Mouse (Mus musculus) MEL (cell line): ENCODE measurements around the gene Rtn4rl1. TPM values are rescaled to one million over a fixed set of nuclear protein-coding genes. Genes with fewer than 3 reads are reported as not detected.

Experiments
- DNase-seq: peaks from one replicate; pipeline ENCODE4 v3.0.0; 2011; ENCODE audit warnings: low read depth, low spot score
- H3K27ac ChIP-seq: 2 replicates; pipeline ENCODE4 v1.5.1; 2012; ENCODE audit warnings: low read depth, mild to moderate bottlenecking, control low read depth, low read length, moderate library complexity; ENCODE audit not compliant: control insufficient read depth
- H3K27me3 ChIP-seq, 2 experiments: fragments of 150-350 bp in 1 of 2; sonication (generic) in 1 of 2; 2 replicates each; pipeline ENCODE4 v1.6.1; 2012; ENCODE audit warnings: low read length in 2 of 2, mild to moderate bottlenecking in 2 of 2, improper control_type of control experiment in 1 of 2, moderate library complexity in 1 of 2; ENCODE audit not compliant: insufficient read depth in 2 of 2, control insufficient read depth in 1 of 2
- H3K36me3 ChIP-seq, 2 experiments: 2 replicates each; pipeline ENCODE4 v1.6.1; 2012 to 2014; ENCODE audit warnings: low read length in 2 of 2, improper control_type of control experiment in 1 of 2, inconsistent platforms in 1 of 2, mild to moderate bottlenecking in 1 of 2; ENCODE audit not compliant: insufficient read depth in 2 of 2, control insufficient read depth in 1 of 2
- H3K4me1 ChIP-seq, 2 experiments: fragments of 150-350 bp in 1 of 2; sonication (generic) in 1 of 2; 2 replicates each; pipeline ENCODE4 v1.6.1; 2012; ENCODE audit warnings: low read length in 2 of 2, improper control_type of control experiment in 1 of 2, mild to moderate bottlenecking in 1 of 2; ENCODE audit not compliant: insufficient read depth in 2 of 2, control insufficient read depth in 1 of 2
- H3K4me3 ChIP-seq, 2 experiments: fragments of 150-350 bp in 1 of 2; sonication (generic) in 1 of 2; 2 replicates each; pipeline ENCODE4 v1.5.1; 2012; ENCODE audit warnings: low read depth in 2 of 2, low read length in 2 of 2, mild to moderate bottlenecking in 2 of 2, moderate library complexity in 2 of 2, control low read depth in 1 of 2, improper control_type of control experiment in 1 of 2; ENCODE audit not compliant: control insufficient read depth in 1 of 2, insufficient read depth in 1 of 2
- H3K79me2 ChIP-seq: 2 replicates; pipeline ENCODE4 v1.6.1; 2012; ENCODE audit warnings: mild to moderate bottlenecking, low read length, moderate library complexity; ENCODE audit not compliant: control insufficient read depth, poor library complexity, insufficient read depth
- H3K9ac ChIP-seq: 2 replicates; pipeline ENCODE4 v1.6.1; 2012; ENCODE audit warnings: low read depth, mild to moderate bottlenecking, control low read depth, low read length, moderate library complexity; ENCODE audit not compliant: control insufficient read depth, poor library complexity, severe bottlenecking
- H3K9me3 ChIP-seq: fragments of 150-350 bp; sonication (generic); replicated peaks from 2 replicates; pipeline ENCODE4 v1.6.1; 2012; ENCODE audit warnings: mild to moderate bottlenecking, low read length, improper control_type of control experiment, moderate library complexity; ENCODE audit not compliant: insufficient read depth
- BHLHE40 ChIP-seq: IDR thresholded peaks from 2 replicates; pipeline ENCODE4 v1.6.1; 2012; ENCODE audit warnings: low read depth, mild to moderate bottlenecking, inconsistent platforms, low read length, improper control_type of control experiment, borderline replicate concordance
- CHD1 ChIP-seq: IDR thresholded peaks from 2 replicates; pipeline ENCODE4 v1.6.1; 2012; ENCODE audit warnings: low read depth, mild to moderate bottlenecking, inconsistent platforms, low read length, improper control_type of control experiment
- CHD2 ChIP-seq: IDR thresholded peaks from 2 replicates; pipeline ENCODE4 v1.6.1; 2011; ENCODE audit warnings: low read length, improper control_type of control experiment
- CTCF ChIP-seq, 3 experiments: IDR thresholded peaks in 2 of 3; conservative IDR thresholded peaks in 1 of 3; 2 replicates each; pipeline ENCODE4 v1.5.1; 2011 to 2012; ENCODE audit warnings: low read length in 3 of 3, low read depth in 2 of 3, mild to moderate bottlenecking in 2 of 3, improper control_type of control experiment in 1 of 3, inconsistent platforms in 1 of 3, mixed read lengths in 1 of 3, moderate library complexity in 1 of 3; ENCODE audit not compliant: control insufficient read depth in 1 of 3, insufficient read depth in 1 of 3, poor library complexity in 1 of 3, severe bottlenecking in 1 of 3
- E2F4 ChIP-seq: IDR thresholded peaks from 2 replicates; pipeline ENCODE4 v1.6.1; 2011; ENCODE audit warnings: low read depth, low read length, improper control_type of control experiment, borderline replicate concordance
- ELF1 ChIP-seq: IDR thresholded peaks from 2 replicates; pipeline ENCODE4 v1.6.1; 2014; ENCODE audit warnings: low read depth, mild to moderate bottlenecking, inconsistent platforms, low read length, improper control_type of control experiment, moderate library complexity
- EP300 ChIP-seq, 2 experiments: IDR thresholded peaks; 2 replicates each; pipeline ENCODE4 v1.6.1; 2011; ENCODE audit warnings: improper control_type of control experiment in 2 of 2, low read length in 2 of 2, low read depth in 1 of 2, mild to moderate bottlenecking in 1 of 2
- ETS1 ChIP-seq: IDR thresholded peaks from 2 replicates; pipeline ENCODE4 v1.6.1; 2012; ENCODE audit warnings: low read depth, mild to moderate bottlenecking, inconsistent platforms, low read length, improper control_type of control experiment, moderate library complexity
- GABPA ChIP-seq: IDR thresholded peaks from 2 replicates; pipeline ENCODE4 v1.6.1; 2012; ENCODE audit warnings: low read depth, mild to moderate bottlenecking, inconsistent platforms, low read length, improper control_type of control experiment, moderate library complexity
- HCFC1 ChIP-seq: IDR thresholded peaks from 2 replicates; pipeline ENCODE4 v1.6.1; 2012; ENCODE audit warnings: low read depth, mild to moderate bottlenecking, inconsistent platforms, low read length, improper control_type of control experiment, moderate library complexity
- MAZ ChIP-seq: IDR thresholded peaks from 2 replicates; pipeline ENCODE4 v1.6.1; 2012; ENCODE audit warnings: low read depth, mild to moderate bottlenecking, inconsistent platforms, low read length, improper control_type of control experiment
- MEF2A ChIP-seq: IDR thresholded peaks from 2 replicates; pipeline ENCODE4 v1.6.1; 2014; ENCODE audit warnings: low read depth, mild to moderate bottlenecking, inconsistent platforms, low read length, improper control_type of control experiment; ENCODE audit not compliant: poor library complexity, insufficient replicate concordance, severe bottlenecking; ENCODE audit errors: extremely low read depth
- MXI1 ChIP-seq: IDR thresholded peaks from 2 replicates; pipeline ENCODE4 v1.6.1; 2011; ENCODE audit warnings: mild to moderate bottlenecking, low read depth, low read length, improper control_type of control experiment
- MYC ChIP-seq: IDR thresholded peaks from 2 replicates; pipeline ENCODE4 v1.6.1; 2011; ENCODE audit warnings: low read depth, mild to moderate bottlenecking, low read length, improper control_type of control experiment, moderate library complexity
- NELFE ChIP-seq: IDR thresholded peaks from 2 replicates; pipeline ENCODE4 v1.6.1; 2011; ENCODE audit warnings: low read depth, low read length, improper control_type of control experiment
- NRF1 ChIP-seq: IDR thresholded peaks from 2 replicates; pipeline ENCODE4 v1.6.1; 2014; ENCODE audit warnings: low read depth, mild to moderate bottlenecking, inconsistent platforms, low read length, improper control_type of control experiment, moderate library complexity; ENCODE audit not compliant: poor library complexity, insufficient read depth, severe bottlenecking
- POLR2A ChIP-seq, 2 experiments: IDR thresholded peaks; 2 replicates each; pipeline ENCODE4 v1.6.1; 2011 to 2012; ENCODE audit warnings: low read length in 2 of 2, mild to moderate bottlenecking in 2 of 2, control low read depth in 1 of 2, improper control_type of control experiment in 1 of 2, low read depth in 1 of 2, moderate library complexity in 1 of 2; ENCODE audit not compliant: control insufficient read depth in 1 of 2, insufficient read depth in 1 of 2, poor library complexity in 1 of 2
- RCOR1 ChIP-seq: IDR thresholded peaks from 2 replicates; pipeline ENCODE4 v1.6.1; 2012; ENCODE audit warnings: low read depth, mild to moderate bottlenecking, inconsistent platforms, low read length, improper control_type of control experiment
- SIN3A ChIP-seq: IDR thresholded peaks from 2 replicates; pipeline ENCODE4 v1.6.1; 2012; ENCODE audit warnings: low read length, improper control_type of control experiment, inconsistent platforms
- TAL1 ChIP-seq: IDR thresholded peaks from 2 replicates; pipeline ENCODE4 v1.6.1; 2012; ENCODE audit warnings: mild to moderate bottlenecking, inconsistent platforms, low read length, moderate library complexity, mixed read lengths
- TCF12 ChIP-seq: IDR thresholded peaks from 2 replicates; pipeline ENCODE4 v1.6.1; 2014; ENCODE audit warnings: low read depth, mild to moderate bottlenecking, inconsistent platforms, low read length, improper control_type of control experiment, moderate library complexity
- UBTF ChIP-seq: IDR thresholded peaks from 2 replicates; pipeline ENCODE4 v1.6.1; 2012; ENCODE audit warnings: low read depth, mild to moderate bottlenecking, inconsistent platforms, low read length, improper control_type of control experiment, moderate library complexity, borderline replicate concordance; ENCODE audit not compliant: insufficient read depth
- USF1 ChIP-seq: IDR thresholded peaks from 2 replicates; pipeline ENCODE4 v1.6.1; 2014; ENCODE audit warnings: low read depth, mild to moderate bottlenecking, inconsistent platforms, low read length, improper control_type of control experiment, moderate library complexity
- ZMIZ1 ChIP-seq: IDR thresholded peaks from 2 replicates; pipeline ENCODE4 v1.6.1; 2012; ENCODE audit warnings: low read depth, mild to moderate bottlenecking, inconsistent platforms, low read length, improper control_type of control experiment, moderate library complexity
- ZNF384 ChIP-seq: IDR thresholded peaks from 2 replicates; pipeline ENCODE4 v1.6.1; 2012; ENCODE audit warnings: low read depth, mild to moderate bottlenecking, inconsistent platforms, low read length, improper control_type of control experiment
- polyA plus RNA-seq, 2 experiments: library from polyadenylated mRNA; stranded (reverse) in 1 of 2; unstranded in 1 of 2; fragments of >175 nt in 1 of 2; fragments of >200 nt in 1 of 2; gene quantifications; 2 replicates each; pipeline versions ENCODE4 v1.2.1 to v1.2.4; 2012; ENCODE audit warnings: low replicate concordance in 2 of 2, low read depth in 1 of 2; ENCODE audit not compliant: insufficient read length in 2 of 2, insufficient read depth in 1 of 2, missing spikeins in 1 of 2
- total RNA-seq: library from RNA; depleted of rRNA; stranded (reverse); fragments of 300-350 nt; gene quantifications from 2 replicates; pipeline ENCODE4 v1.2.3, GENCODE M21; 2012

Rtn4rl1 gene
- total and polyA plus RNA-seq, 3 experiments: 0.35 to 2.6 TPM; not detected in 1

DNA sequence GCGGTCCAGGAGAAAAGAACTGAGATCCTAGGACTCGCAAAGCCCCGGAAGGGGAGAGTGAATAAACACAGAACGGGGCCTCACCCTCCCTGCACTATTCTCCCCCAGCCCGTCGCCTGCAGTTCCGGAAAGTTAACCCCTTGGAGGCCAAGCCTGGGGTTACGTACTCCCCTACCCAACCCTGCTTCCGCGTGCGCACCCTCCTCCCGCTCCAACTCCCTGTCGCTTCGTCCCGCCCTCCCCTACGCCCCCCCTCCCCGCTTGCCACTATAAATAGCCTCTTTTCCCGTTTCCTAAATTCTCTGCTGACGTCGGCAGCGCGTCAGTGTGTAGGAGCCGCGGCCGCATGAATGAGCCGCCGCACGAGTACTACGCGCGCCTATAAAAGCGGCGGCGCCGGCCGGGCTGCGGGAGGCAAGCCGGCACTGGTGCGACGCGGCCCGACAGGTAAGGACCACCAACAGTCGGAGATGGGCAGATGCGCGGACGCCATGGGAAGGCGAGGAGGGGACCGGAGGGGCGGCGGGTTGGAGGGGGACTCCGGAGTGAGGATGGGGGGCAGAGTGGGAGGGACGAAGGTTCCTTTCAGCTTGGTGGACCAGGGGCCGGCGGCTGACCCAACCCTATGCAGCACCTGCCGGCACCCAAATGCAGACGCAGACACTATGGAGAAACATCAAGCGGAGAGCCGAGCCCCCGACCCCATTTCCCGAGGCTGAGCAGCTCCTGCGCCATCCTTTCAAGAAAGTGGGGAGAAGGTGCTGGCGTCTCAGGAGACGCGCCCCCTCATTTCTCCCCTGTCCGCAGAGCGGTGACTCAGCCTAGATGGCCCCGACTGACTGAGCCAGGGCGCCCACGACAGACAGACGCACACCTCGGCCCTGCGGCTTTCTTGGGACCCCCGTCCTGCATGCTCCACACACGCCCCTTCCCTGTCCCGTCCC lies 21.2 kb upstream of the Rtn4rl1 start (continued):
- TF ChIP-seq MEF2A (peak; percentile 89), CHD1 (no peak), MAZ (peak; percentile 90; the same call in 1 of the 2 replicates), E2F4 (no peak), POLR2A (IDR thresholded peaks at IDR 0.05; ENCODE audit: control insufficient read depth in 1 of 2, insufficient read depth in 1 of 2, low read depth in 1 of 2, low read length in 2 of 2, poor library complexity in 1 of 2) (peak; percentile 16 to 52; a peak in 2 of 4 replicates), EP300 (IDR thresholded peaks at IDR 0.05; ENCODE audit: low read depth in 1 of 2, low read length in 2 of 2) (0 out of 4 replicates have a peak, but pooled peaks of 1 of the 2 experiments have one; percentile 33)
- TF ChIP-seq, all 39 proteins: peak for 13

DNA sequence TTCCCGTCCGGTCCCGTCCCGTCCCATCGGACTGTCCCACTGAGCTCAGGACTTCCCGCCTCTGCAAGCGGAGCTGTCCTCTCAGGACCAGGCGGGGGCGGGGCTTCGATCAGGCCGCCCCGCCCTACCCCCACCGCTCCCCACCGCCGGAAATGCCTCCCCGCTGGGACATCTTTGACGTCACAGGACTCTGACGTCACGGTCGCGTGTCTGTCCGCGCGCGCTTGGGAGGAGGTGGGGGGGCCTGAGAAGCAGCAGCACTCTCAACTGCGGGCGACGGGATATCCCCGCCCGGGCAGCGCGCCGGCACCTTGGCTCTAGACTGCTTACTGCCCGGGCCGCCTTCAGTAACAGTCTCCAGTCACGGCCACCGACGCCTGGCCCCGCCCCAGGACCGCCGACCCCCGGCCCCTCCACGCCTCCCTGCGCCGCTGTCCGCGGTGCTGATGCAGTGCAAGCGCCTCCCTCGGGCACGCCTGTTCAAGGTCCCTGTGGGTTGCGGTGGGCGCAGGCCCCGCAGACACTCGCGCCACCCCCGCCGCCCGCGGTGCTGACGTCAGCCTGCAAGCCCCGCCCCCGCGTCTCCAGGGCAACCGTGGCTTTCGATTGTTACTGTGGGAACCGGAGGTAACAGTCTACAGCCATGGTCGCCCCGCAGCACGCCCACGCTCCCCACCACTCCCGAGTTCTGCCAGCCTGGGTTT lies 20.3 kb upstream of the Rtn4rl1 start:
- TF ChIP-seq BHLHE40: peak; percentile 77
- peak; percentile 58; the same call in 1 of the 2 replicates for TF ChIP-seq ZMIZ1
- TF ChIP-seq NRF1: 0 out of 2 replicates have a peak, but pooled peaks have one; percentile 4
- no peak for TF ChIP-seq POLR2A (IDR thresholded peaks at IDR 0.05; ENCODE audit: control insufficient read depth in 1 of 2, insufficient read depth in 1 of 2, low read depth in 1 of 2, low read length in 2 of 2, poor library complexity in 1 of 2)
- peak; percentile 68; the same call in 1 of the 2 replicates for TF ChIP-seq HCFC1
- TF ChIP-seq CHD2: 0 out of 2 replicates have a peak, but pooled peaks have one; percentile 24
- no peak for TF ChIP-seq UBTF
- peak; percentile 99 for TF ChIP-seq SIN3A
- TF ChIP-seq ZNF384: no peak
- TF ChIP-seq RCOR1: peak; percentile 42; the same call in 1 of the 2 replicates
- TF ChIP-seq GABPA: peak; percentile 88; the same call in 1 of the 2 replicates
- TF ChIP-seq ETS1: peak; percentile 87
- TF ChIP-seq USF1: 0 out of 2 replicates have a peak, but pooled peaks have one; percentile 27
- TF ChIP-seq NELFE: peak; percentile 41; the same call in 1 of the 2 replicates
- peak; percentile 99 for TF ChIP-seq MXI1
- TF ChIP-seq MAZ: peak; percentile 96
- no peak for TF ChIP-seq CTCF (IDR thresholded peaks at IDR 0.05 in 2 of 3, conservative IDR thresholded peaks at IDR 0.05 in 1 of 3; ENCODE audit: control insufficient read depth in 1 of 3, insufficient read depth in 1 of 3, low read depth in 2 of 3, low read length in 3 of 3, poor library complexity in 1 of 3, severe bottlenecking in 1 of 3)
- TF ChIP-seq EP300 (IDR thresholded peaks at IDR 0.05; ENCODE audit: low read depth in 1 of 2, low read length in 2 of 2): 0 out of 4 replicates have a peak, but pooled peaks of 1 of the 2 experiments have one; percentile 41
- peak; percentile 62; the same call in 1 of the 2 replicates for TF ChIP-seq E2F4
- TF ChIP-seq TAL1: peak; percentile 8; the same call in 1 of the 2 replicates
- TF ChIP-seq MYC: no peak
- TF ChIP-seq ELF1: peak; percentile 66
- peak; percentile 40; the same call in 1 of the 2 replicates for TF ChIP-seq TCF12
- Histone ChIP-seq H3K4me3 (peak overlapping the region; percentile 70 to 81), H3K9me3 (no peaks in the 10 kb centered on the region), H3K27ac (peak overlapping the region; percentile 61), H3K4me1 (peaks cover 0 to 18% of the 10 kb centered on the region in 2 experiments; a peak in 3 of 4 replicates), H3K9ac (peak overlapping the region; percentile 85), H3K27me3 (no peaks in the 10 kb centered on the region), H3K36me3 (peaks cover 0 to 5% of the 10 kb centered on the region in 2 experiments; a peak in 2 of 4 replicates), H3K79me2 (peaks cover 16% of the 10 kb centered on the region)
- peak; percentile 94 for DNase-seq
